Mouse (Mus musculus) CD4-positive helper T cell, adult 2 months (primary cell): ENCODE results near the gene Krt27.

Experiments
- DNase-seq: peaks from one replicate; pipeline ENCODE4 v3.0.0-alpha.2; 2012; ENCODE audit warnings: low read depth, missing footprints, low spot score

Krt27 gene

DNA sequence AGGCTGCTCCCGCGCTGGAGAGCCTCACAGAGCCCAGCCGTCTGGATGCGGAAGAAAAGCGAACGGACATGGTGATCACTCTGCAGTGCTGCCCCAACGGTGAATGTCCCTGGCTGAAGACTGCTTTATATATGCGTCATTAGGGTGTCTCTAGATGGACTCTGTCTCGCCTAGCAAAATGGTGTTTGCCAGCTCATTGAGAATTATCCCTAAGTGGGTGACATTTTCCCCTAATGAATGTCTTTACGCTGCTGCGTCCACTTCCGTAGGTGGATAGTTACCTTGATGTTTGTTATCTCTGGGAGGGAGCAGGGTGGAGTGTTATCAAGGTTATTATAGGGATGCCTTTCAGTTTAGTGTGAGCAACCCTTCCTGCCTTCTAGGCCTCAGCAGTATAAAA is at the start of gene Krt27:
Gene Krt27 (minus strand): TSS at position 101 of the 400 bp plus-strand sequence.
- no peak for DNase-seq

DNA sequence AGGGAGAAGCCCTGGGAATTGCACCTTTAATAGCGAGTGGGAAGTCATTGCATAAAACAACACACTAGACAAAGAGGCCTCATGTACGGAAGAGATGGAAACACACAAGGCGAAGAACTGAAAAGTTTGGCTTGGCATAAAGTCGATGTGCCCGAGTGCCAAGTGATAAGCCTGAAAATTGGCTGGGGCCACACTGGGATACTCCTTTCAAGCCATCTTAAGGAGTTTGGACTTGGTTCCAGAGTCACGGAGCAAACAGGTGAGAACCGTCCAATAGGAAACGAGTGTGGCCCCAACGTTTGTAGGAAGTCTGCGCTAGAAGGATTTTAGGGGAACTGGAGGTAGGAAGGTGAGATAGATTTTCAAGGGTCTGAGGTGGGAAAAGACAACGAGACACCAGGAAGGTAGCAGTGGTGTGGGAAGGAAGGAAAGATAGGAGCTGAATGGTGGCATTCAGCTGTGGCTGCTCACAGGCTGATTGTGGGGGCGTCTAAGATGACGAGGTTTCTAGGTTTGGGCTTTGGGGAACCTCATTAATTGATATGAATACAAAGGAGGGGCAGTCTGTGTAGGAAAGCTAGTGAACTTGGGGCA is 49.1 kb upstream of the Krt27 start:
- DNase-seq = no peak

DNA sequence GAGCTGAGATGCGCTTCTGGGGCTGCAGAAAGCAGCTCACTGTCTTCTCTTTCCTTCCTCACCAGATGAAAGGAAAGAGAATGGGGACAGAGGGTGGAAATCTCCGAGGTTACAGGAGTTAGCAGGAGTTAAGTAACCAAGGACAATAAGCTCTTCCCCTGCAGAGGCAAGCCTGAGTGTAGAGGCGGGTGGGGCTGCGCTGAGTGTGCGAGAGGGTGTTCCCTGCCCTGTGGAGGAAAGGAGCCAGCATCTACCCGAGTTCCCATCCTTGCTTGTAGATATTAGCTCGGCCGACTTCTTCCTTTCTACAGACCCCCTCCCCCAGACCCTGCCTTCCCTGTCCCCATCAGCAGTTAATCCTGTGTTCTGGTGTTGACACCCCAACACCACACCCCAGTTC is 47.9 kb upstream of the Krt27 start:
- DNase-seq = no peak

DNA sequence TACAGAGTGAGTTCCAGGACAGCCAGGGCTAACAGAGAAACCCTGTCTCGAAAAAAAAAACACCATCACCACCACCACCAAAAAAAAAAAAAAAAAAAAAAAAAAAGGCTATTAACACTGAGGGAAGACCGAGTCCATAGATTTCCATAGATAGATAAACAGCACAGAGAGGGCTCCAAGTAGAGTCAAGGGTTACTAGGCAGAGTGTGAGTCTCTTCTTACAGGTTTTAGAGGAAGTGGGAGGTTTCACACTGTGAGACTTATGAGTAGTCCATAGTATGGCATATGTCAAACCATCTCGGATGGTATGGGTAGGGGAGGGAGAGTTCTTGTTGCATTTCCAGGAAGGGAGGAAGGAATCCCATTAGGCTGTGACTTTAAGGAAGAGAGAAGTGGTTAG is 47.2 kb upstream of the Krt27 start:
- no peak for DNase-seq

DNA sequence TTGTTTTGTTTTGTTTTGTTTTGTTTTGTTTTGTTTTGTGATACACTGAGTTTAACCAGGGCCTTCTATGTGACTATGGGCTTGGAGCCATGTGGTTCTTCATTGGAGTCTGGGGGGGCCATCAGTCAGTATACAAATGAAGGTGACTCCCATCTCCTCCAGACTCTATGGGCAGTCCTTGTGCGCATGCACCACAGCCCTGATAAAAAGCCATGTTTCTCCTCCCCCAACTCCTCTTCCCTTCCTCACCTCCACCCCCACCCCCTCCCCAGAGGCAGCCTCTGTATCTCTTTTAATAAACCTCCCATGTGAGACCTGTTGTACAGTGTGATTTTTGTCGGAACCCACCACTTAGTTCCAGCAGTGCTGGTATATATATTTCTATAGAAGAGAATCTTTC is 45.8 kb upstream of the Krt27 start:
- no peak for DNase-seq

DNA sequence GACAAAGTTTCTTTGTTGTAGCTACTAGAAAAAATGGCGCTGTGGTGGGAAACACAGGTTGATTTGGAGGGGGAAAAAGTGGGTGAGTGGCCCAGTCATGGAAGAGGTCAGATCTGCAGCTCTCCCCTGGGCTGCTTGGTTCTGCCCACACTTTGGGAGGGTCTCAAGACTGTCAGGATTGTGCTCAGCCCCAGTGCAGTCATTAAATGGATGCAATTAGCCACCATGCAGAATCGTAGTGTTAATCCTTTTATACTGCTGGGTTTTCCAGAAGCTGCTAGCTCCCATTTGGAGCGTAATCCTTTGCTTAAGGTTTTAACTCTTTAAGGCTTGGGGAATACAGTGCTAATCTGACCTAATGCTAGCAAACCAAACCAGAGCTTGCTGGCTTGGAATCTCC is 45.1 kb upstream of the Krt27 start:
- DNase-seq = no peak

DNA sequence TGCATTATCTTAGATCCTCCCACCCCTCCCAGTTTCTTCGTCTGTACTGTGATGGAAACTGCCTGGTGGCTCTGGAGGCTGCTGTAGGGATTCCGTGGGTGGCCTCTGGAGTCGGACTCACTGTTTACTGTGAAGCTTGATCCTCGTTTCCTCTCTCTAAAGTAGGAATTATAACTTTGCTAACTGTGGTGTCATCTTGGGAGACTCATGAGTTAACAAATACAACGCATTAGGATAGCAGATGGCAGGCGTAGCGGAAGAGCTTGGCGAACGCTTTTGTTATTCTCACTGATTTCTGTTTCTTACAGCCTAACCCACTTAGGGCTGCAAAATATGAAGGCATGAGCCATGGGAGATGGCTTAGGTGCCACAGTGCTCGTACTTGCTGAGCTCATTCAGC is 41.6 kb upstream of the Krt27 start:
- DNase-seq = no peak

DNA sequence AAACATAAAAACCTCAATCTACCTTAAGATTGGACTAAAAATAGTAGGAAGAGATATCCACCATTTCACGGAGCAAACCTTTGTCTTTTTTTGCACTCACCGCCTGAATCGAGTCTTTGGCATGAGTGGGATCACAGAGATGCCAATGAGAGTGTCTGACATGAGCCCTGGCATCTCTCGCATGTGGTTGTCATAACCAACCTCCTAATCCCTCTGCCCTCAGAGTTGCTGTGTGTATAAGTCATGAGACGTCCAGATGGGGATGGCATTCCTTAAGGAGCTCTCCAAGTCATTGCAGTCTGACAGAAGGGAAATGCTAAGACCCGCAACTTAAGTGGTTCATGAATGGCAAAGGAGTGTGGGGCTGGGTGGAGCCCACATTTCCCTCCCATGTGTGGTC is 40.5 kb upstream of the Krt27 start:
- no peak for DNase-seq

DNA sequence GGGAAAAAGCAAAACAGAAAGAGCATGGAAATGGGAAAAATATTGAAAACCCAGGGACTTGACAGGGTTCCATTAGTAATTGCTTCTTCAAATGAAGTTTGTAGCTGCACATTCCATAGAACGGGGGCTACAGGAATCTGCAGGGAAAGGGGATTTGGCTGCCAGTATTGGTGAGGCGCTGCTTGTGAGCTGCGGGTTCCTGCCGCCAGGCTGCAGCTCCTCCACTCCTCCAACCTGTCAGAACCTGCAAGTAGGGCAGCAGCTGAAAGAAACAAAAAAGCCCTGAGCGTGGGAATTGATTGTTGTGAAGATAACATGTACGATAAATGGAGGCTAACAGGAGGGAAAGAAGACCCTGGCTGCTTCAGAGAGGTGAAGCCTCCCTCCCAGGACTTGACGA is 40.0 kb upstream of the Krt27 start:
- no peak for DNase-seq

DNA sequence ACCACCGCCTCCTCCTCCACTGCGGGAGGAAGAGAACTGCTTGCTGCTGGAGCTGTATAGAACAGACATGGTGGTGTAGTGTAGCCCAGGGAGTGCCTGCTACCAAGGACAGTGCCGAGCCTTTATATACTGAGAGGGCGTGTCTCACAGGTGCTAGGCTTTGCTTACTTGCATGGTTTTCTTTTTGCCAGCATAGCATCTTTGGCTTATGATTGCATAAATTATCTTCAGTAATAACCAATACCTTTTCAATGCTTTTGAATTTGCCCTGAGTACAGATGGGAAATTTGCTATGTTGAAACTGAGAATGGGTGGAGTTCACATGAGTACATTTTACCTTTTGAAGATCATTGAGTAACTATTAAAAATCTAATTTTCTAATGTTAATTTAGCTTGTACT is 38.4 kb upstream of the Krt27 start, which contains the start of gene Krt10:
Gene Krt10 (minus strand): TSS at position 101 of the 400 bp plus-strand sequence.
- DNase-seq = no peak

DNA sequence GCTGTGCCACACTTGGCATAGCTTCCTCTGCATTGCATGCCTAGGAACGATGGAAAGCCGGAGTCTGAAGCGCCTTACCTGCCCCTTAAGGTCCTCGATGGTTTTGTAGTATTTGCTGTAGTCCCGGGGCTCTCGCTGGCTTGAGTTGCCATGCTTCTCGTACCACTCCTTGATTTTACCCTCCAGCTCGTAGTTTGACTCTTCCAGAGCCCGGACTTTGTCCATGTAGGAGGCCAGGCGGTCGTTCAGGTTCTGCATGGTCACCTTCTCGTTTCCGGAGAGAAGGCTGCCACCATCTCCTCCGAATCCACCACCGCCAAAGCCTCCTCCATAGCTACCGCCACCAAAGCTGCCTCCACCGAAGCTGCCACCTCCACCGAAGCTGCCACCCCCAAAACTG is 37.8 kb upstream of the Krt27 start:
- no peak for DNase-seq

DNA sequence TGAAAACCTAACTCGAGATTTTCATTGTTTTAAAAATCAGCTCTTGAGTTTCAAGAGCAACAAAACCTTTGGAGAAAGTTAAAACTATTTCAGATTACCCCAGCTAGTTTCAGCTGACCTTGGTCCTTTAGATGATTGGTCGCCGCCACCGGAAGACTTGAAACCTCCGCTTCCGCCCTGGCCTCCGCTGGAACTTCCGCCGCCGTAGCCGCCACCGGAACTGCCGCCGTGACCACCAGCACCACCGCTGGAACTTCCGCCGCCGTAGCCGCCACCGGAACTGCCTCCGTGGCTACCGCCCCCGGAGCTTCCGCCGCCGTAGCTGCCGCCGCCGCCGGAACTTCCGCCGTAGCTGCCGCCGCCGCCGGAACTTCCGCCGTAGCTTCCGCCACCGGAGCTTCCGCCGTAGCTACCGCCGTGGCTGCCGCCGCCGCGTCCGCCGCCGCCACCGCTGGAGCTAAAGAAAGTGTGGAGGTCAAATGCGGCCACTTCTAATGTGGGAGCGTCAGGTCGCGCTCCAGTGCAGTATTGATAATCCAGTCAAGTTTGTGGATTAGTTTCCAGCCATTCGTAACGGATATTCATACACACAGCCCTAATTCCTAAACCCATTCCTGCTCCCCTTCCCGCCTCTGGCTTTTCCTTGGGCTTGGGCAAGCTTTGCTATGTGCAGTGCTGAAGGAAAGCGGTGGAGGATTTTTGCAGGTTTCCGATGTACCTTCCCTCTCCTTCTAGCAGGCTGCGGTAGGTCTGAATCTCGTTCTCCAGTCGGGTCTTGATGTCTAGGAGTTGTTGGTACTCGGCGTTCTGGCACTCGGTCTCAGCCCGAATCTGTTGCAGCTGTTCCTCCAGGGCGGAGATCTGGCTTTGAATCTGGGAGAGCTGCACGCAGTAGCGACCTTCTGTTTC is 35.2 kb upstream of the Krt27 start:
- peak; percentile 78 for DNase-seq

DNA sequence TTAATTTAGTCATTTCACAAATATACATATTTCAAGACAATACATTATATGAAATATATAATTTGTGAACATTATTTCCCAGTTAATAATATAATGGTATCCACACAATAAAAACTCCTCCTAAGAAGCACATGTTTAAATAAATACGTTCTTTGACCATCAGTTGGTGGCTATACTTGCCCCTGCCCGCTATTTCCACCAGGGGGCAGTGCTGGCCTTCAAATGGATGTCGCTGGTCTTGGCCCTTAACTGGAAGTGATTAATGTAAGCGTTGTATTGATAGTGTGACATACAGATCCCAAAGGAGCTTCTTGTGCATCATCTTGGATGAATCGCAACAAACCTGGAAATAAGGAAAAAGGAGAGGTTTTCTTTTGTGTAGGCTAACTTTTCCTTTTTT is 28.7 kb upstream of the Krt27 start:
- DNase-seq = peak; percentile 67

DNA sequence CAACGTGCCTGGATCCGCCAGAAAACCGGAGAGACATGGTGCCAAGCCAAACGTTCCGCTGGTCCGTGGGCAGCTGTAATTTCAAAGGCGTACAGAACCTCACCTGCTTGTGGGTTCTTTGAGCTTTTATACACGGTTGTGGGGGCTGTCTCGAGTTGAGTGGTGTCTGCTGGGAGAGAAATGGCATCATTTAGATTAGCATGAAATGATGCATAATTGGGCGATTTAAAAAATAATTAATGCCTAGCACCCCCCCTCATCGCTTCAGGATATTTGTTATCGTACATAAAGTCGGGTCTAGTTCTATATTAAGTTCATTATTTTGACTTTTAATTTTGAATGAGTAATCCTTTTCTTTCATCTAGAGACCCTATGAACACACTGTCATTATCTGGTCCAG is 23.9 kb upstream of the Krt27 start, which contains the start of gene Krt28:
Gene Krt28 (minus strand): TSS at position 101 of the 400 bp plus-strand sequence.
- DNase-seq = no peak

DNA sequence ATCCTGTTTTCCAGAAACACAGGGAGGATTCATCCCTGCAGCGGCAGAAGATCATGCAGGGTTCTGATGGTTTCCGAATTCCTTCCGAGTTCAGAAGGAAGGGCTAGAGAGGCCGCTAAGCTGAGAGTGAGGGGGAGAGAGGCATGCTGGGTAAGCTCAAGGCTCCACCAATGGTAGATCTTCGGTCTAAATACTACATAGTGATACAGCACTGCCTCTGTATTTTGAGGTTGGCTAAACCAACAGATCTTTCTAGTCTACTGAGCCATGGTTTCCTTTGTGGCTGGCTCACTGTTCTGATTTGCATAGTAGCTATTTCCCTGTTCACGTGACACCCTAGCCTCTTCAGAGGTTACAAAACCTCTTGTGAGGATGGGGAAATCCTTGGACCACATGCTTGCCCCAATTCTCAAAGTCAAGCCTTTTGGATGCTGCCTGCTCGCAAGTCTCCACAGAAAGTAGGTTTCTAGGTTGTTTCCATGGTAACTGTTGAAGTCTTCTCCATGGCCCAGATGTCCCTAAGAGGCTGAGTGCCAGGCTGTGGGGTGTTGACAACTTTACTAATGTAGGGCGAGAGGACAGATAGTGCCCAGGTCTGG is 19.0 kb upstream of the Krt27 start:
- DNase-seq = peak; percentile 20

DNA sequence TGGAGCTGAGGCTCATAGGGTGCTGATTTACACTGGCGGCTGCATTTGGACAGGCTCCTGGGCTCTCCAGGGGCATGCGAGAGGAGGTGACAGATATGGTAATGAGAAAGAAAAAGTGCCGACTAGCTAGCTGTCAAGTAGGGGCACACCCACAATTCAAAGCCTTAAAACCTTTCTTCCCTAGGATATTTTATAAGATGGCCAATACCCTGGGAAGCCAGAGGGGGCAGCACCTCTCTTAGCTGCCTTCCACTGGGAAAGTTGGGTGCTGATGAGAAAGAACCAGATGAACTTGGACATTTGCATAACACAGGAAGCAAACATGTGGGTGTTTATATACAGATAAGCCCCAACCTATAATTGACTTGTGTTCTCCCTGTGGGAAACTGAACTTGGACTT is 18.3 kb upstream of the Krt27 start:
- no peak for DNase-seq

DNA sequence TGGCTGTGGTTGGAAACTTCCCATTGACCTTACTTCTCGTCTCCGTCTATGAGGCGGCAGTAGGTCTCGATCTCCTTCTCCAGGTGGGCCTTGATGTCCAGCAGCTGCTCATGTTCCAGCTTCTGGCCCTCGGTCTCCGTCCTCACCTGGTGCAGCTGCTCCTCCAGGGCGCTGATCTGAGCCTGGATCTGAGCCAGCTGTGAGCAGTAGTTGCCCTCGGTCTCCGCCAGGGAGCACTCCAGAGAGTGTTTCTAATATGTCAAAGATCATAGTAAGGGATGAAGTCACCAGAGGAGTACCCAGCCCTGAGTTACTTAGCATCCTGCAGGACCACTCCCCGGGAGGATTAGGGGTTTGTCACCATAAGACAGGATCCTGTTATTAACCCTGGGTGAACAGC is 15.9 kb upstream of the Krt27 start:
- DNase-seq = no peak

DNA sequence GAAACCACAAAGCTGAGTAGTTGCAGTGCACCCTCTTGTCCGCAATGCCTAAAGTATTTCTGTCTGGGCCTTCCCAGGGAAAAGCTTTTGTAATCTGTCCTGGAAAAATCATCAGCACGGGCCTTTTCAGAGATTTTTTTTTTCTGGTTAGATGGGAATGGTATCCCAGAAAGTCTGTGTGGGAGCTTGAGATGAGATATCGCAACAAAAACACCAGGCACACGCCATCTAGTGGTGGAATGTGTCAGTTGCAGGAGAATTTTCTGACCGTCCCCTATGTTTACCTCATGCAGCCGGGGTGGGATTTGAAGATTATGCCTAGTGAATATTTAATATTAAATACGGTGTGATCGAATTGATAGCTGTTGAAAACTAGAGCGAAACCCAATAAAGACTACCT is 13.5 kb upstream of the Krt27 start:
- DNase-seq = peak; percentile 27

DNA sequence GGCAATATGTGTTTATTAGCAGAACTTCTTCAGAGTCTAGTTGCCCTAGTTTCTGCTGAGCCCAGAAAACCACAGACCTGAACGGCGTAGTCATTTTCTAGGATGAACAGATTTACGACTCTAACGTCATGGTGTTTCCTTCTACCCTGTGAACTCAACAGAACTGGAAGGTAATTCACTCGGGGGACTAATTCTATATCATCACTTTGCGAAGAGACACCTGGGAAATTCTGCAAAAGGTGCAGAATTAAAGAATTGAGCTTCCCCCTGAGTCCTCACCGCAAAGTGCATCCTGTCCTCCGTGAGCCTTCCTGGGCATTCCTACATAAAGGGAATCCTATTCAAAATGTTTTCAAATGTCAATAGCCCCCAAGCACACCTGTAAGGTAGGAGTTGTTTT is 10.5 kb upstream of the Krt27 start:
- no peak for DNase-seq

DNA sequence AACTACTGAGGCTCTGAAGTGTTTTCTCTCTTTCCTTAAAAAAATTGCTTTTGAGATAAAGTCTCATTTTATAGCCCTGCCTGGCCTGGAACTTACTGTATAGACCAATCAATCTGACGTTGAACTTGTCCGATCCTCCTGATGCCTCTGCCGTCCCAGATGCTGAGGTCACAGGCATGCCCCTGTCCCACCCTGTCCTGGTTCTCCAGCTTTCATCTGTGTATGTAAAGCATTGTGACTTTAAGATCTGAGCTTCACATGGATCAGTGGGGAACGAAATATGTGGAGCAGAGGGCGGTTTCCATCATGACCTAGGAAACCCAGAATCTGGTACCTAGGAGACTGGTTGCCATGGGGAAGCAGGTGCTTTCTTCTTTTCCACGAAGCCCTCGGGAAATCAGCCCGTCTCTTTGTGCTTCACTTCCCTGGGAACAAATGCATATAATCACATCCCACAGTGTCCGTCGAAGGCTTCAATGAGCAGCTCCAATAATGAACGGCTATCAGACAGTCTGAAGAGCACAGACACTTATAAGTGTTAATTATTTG is 11.5 kb downstream of the Krt27 start:
- DNase-seq = no peak

DNA sequence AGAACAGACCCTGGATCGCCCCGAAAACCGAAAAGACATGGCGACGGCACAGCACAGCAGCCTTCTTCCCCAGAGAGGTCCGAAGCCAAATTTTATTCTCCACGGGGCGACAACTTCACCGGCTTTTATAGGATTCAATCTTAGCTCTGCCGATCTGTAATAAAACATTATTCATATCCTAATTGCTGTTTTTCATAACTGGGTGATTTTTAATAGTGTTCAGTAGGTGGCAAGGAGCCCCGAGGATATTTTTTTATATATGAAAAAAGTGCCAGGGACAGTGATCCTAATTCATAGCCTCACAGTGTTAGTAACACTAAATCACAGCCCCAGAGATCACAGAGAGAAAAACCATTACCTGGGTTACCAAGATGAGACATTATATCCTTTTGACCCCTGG is 13.0 kb downstream of the Krt27 start, which contains the start of gene Krt26:
Gene Krt26 (minus strand): TSS at position 101 of the 400 bp plus-strand sequence.
- DNase-seq = no peak

DNA sequence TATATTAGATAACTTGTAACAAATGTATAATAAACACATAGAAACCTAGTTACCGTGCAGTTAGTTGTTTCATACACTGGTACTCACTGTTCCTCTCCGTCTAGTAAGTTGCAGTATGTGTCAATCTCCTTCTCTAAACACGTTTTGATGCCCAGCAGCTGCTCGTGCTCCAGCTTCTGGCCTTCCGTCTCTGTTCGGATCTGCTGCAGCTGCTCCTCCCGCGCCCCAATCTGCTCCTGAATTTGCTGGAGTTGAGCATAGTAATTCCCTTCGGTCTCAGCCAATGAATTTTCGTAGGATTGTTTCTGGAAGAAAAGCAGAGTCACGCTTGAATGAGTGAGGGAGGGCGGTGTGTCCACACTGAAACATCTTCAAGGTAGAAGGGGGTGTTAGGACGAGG is 17.5 kb downstream of the Krt27 start:
- no peak for DNase-seq
